Mouse (Mus musculus) large intestine, adult 2 months (tissue): ENCODE results near the gene Emb. TPM values are rescaled to one million over a fixed set of nuclear protein-coding genes. Genes with fewer than 3 reads are reported as not detected.

ENCODE experiments used
- DNase-seq: peaks from one replicate; pipeline ENCODE4 v3.0.0-alpha.2; 2012; ENCODE audit warnings: low read depth, low spot score
- WGBS: fragments of 180-500 bp; shearing (Covaris S2); methylation state at CpG from one replicate; pipeline ENCODE4 v1.1.7; 2018; 5-methylcytosine and 5-hydroxymethylcytosine counted together
- polyA plus RNA-seq: library from polyadenylated mRNA; depleted of rRNA; stranded (reverse); fragments of >200 nt; gene quantifications from 2 replicates; pipeline ENCODE4 v1.2.3, GENCODE M21; 2012; rRNA removed

Gene Emb
- polyA plus RNA-seq, 1 experiment, result 3.8 TPM

DNA sequence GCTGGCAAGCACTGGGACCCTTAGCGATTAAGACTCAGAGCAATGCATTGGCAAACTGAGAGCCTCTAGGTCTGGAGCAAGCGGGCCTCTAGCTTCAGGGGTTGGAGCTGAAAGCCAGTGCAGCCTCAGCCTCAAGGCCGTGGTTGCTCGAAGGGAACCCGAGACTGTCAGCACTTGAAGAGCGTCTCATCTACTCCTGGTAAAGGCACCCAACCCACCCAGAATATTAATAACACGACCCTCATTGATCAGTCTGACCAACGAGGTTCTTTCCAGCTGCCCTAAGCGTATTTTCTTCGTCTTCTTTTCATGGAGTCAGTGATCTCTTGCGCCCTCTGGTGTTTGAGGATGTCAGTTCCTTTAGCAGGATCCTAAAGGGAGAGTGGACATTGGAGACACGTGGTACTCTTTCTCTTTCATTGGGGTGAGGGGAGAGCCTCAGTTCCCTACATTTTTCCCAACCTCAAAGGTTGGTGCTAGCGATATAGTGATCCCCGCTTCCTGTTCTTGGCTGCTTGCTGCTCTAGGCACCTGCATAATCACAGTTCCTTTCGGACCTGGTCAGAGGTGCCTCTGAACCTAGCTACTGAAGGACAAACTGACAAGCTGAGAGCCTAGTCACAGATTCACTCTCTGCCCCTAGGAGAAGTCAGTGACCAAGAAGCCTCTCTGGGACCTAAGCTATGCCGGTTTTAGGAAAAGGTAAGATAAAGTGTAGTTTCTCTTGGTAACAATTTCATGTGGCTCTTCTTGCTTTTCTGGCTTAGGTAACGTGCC is 81.3 kb downstream of the Emb start:
- peak; percentile 2 for DNase-seq
- 26% methylated on average over 17 of the region's 17 CpGs for WGBS

- DNase-seq, result no peak
- WGBS, result 31% methylated on average over 24 of the region's 24 CpGs
Measured at GRCm38 (mm10) chr13:117311446-117312225, 103.3 kb downstream of the Emb start.

Other genes starting within 250 kb of the Emb start
- gene Parp8, start 183.0 kb upstream of the Emb start, polyA plus RNA-seq, result 2.8 and 3.4 TPM in 2 replicates
- gene Gm17509, start 12.5 kb downstream of the Emb start, polyA plus RNA-seq, result not detected in 2 replicates